Mouse (Mus musculus) midbrain, embryonic 14.5 days (tissue): ENCODE measurements at regions not wholly inside any gene's neighbourhood (a gene's known extent, or its start where the extent isn't known, plus 50 kb on each side); places are given as distances from the start of the nearest gene placed in this dataset.

Experiments used
- ATAC-seq: fragments of 200-750 bp; cut with Nextera tagmentation; 2 replicates; pipeline ENCODE4 v1.8.0; 2017; ENCODE audit warnings: moderate number of reproducible peaks, moderate library complexity; ENCODE audit not compliant: low FRiP score, low TSS enrichment
- DNase-seq: peaks from one replicate; pipeline ENCODE4 v3.0.0-alpha.2; 2015
- H3K27ac ChIP-seq: fragments of 300-500 bp; sonication (generic); replicated peaks from 2 replicates; pipeline ENCODE4 v1.5.1; 2014; ENCODE audit warnings: mild to moderate bottlenecking, low read depth, low read length, moderate library complexity
- H3K27me3 ChIP-seq: fragments of 300-500 bp; sonication (generic); 2 replicates; pipeline ENCODE4 v1.6.1; 2014; ENCODE audit warnings: low read length, control low read depth, mixed read lengths; ENCODE audit not compliant: control insufficient read depth, insufficient read depth
- H3K36me3 ChIP-seq: fragments of 300-500 bp; sonication (generic); 2 replicates; pipeline ENCODE4 v1.6.1; 2014; ENCODE audit warnings: low read length, control low read depth; ENCODE audit not compliant: control insufficient read depth, insufficient read depth
- H3K4me1 ChIP-seq: fragments of 300-500 bp; sonication (generic); 2 replicates; pipeline ENCODE4 v1.6.1; 2014; ENCODE audit warnings: mild to moderate bottlenecking, antibody characterized with exemption, low read length, control low read depth; ENCODE audit not compliant: control insufficient read depth, insufficient read depth
- H3K4me2 ChIP-seq: fragments of 300-500 bp; sonication (generic); 2 replicates; pipeline ENCODE4 v1.6.1; 2014; ENCODE audit warnings: mild to moderate bottlenecking, low read length, moderate library complexity
- H3K4me3 ChIP-seq: fragments of 300-500 bp; sonication (generic); replicated peaks from 2 replicates; pipeline ENCODE4 v1.5.1; 2014; ENCODE audit warnings: low read depth, low read length
- H3K9ac ChIP-seq: fragments of 300-500 bp; sonication (generic); replicated peaks from 2 replicates; pipeline ENCODE4 v1.6.1; 2014; ENCODE audit warnings: mild to moderate bottlenecking, low read length, moderate library complexity
- H3K9me3 ChIP-seq: fragments of 300-500 bp; sonication (generic); 2 replicates; pipeline ENCODE4 v1.6.1; 2016; ENCODE audit warnings: low read length, control low read depth, mixed read lengths; ENCODE audit not compliant: control insufficient read depth
- WGBS: fragments of 180-500 bp; shearing (Covaris S2); extraction: QIAGEN DNeasy Blood & Tissue Kit; methylation state at CpG from one replicate; pipeline ENCODE4 v1.1.7; 2014; 5-methylcytosine and 5-hydroxymethylcytosine counted together

GRCm38 (mm10) chr6:66101555-66102071, 149.2 kb downstream of the 4930544G11Rik start:
- H3K9ac ChIP-seq = no peak overlapping the region
- H3K27me3 ChIP-seq = no peaks in the 10 kb centered on the region
- no peaks in the 10 kb centered on the region for H3K4me1 ChIP-seq
- 40% methylated on average over 3 of the region's 3 CpGs for whole genome bisulfite sequencing
- H3K36me3 ChIP-seq = no peaks in the 10 kb centered on the region
- H3K9me3 ChIP-seq = no peaks in the 10 kb centered on the region
- peak; percentile 37 for DNase-seq
- no peak overlapping the region for H3K4me2 ChIP-seq
- 0 out of 2 replicates have a peak overlapping the region, but pooled peaks have one; percentile 13 for H3K27ac ChIP-seq
- no peak overlapping the region for H3K4me3 ChIP-seq
- no peak for ATAC-seq

- ATAC-seq = no peak
- no peak overlapping the region for H3K27ac ChIP-seq
Measured at GRCm38 (mm10) chr6:66114366-66114765, 162.0 kb downstream of the 4930544G11Rik start.

GRCm38 (mm10) chr6:66121479-66122183, 169.2 kb downstream of the 4930544G11Rik start:
- H3K9ac ChIP-seq = no peak overlapping the region
- 73% methylated on average over 5 of the region's 5 CpGs for WGBS
- H3K4me2 ChIP-seq = no peak overlapping the region
- ATAC-seq (no peak), DNase-seq (no peak)
- no peak overlapping the region for H3K27ac ChIP-seq
- no peaks in the 10 kb centered on the region for H3K9me3 ChIP-seq
- no peaks in the 10 kb centered on the region for H3K27me3 ChIP-seq
- no peak overlapping the region for H3K4me3 ChIP-seq
- H3K36me3 ChIP-seq = no peaks in the 10 kb centered on the region
- H3K4me1 ChIP-seq = no peaks in the 10 kb centered on the region

More at GRCm38 (mm10) chr6:66114366-66114765, 162.0 kb downstream of the 4930544G11Rik start:
- no peak overlapping the region for H3K4me3 ChIP-seq
- no peaks in the 10 kb centered on the region for H3K27me3 ChIP-seq
- H3K36me3 ChIP-seq = no peaks in the 10 kb centered on the region
- no peak for DNase-seq
- no peak overlapping the region for H3K9ac ChIP-seq
- no peaks in the 10 kb centered on the region for H3K9me3 ChIP-seq
- H3K4me2 ChIP-seq = no peak overlapping the region
- H3K4me1 ChIP-seq = no peaks in the 10 kb centered on the region
- 94% methylated on average over 6 of the region's 6 CpGs for WGBS

GRCm38 (mm10) chr6:66124292-66124691, 171.9 kb downstream of the 4930544G11Rik start:
- H3K4me2 ChIP-seq = no peak overlapping the region
- H3K4me1 ChIP-seq = no peaks in the 10 kb centered on the region
- H3K27ac ChIP-seq = no peak overlapping the region
- DNase-seq (no peak), ATAC-seq (no peak)
- no peaks in the 10 kb centered on the region for H3K36me3 ChIP-seq
- no peak overlapping the region for H3K9ac ChIP-seq
- H3K27me3 ChIP-seq = no peaks in the 10 kb centered on the region
- no peaks in the 10 kb centered on the region for H3K9me3 ChIP-seq
- no peak overlapping the region for H3K4me3 ChIP-seq
- WGBS = 92% methylated on average over 1 of the region's 1 CpGs

GRCm38 (mm10) chr6:66151786-66152185, 199.4 kb downstream of the 4930544G11Rik start:
- WGBS = 65% methylated on average over 3 of the region's 3 CpGs
- H3K9me3 ChIP-seq = no peaks in the 10 kb centered on the region
- H3K9ac ChIP-seq = no peak overlapping the region
- no peak overlapping the region for H3K27ac ChIP-seq
- H3K4me2 ChIP-seq = no peak overlapping the region
- no peaks in the 10 kb centered on the region for H3K36me3 ChIP-seq
- H3K27me3 ChIP-seq = no peaks in the 10 kb centered on the region
- H3K4me1 ChIP-seq = no peaks in the 10 kb centered on the region
- H3K4me3 ChIP-seq = no peak overlapping the region
- ATAC-seq (no peak), DNase-seq (no peak)

GRCm38 (mm10) chr6:66154831-66155230, 202.4 kb downstream of the 4930544G11Rik start:
- no peak for ATAC-seq

GRCm38 (mm10) chr6:66160805-66161204, 208.4 kb downstream of the 4930544G11Rik start:
- H3K4me2 ChIP-seq = no peak overlapping the region
- no peaks in the 10 kb centered on the region for H3K27me3 ChIP-seq
- H3K36me3 ChIP-seq = no peaks in the 10 kb centered on the region
- WGBS = 32% methylated on average over 2 of the region's 2 CpGs
- no peak overlapping the region for H3K9ac ChIP-seq
- no peaks in the 10 kb centered on the region for H3K4me1 ChIP-seq
- no peaks in the 10 kb centered on the region for H3K9me3 ChIP-seq
- H3K4me3 ChIP-seq = no peak overlapping the region
- no peak for ATAC-seq
- no peak overlapping the region for H3K27ac ChIP-seq
- DNase-seq = peak; percentile 1

More at GRCm38 (mm10) chr6:66154831-66155230, 202.4 kb downstream of the 4930544G11Rik start:
- no peak overlapping the region for H3K27ac ChIP-seq
- H3K4me1 ChIP-seq = no peaks in the 10 kb centered on the region
- H3K9me3 ChIP-seq = no peaks in the 10 kb centered on the region
- WGBS = 87% methylated on average over 2 of the region's 2 CpGs
- DNase-seq = no peak
- no peaks in the 10 kb centered on the region for H3K36me3 ChIP-seq
- no peak overlapping the region for H3K4me2 ChIP-seq
- no peaks in the 10 kb centered on the region for H3K27me3 ChIP-seq
- no peak overlapping the region for H3K9ac ChIP-seq
- H3K4me3 ChIP-seq = no peak overlapping the region

- no peak overlapping the region for H3K27ac ChIP-seq
- ATAC-seq (no peak), DNase-seq (no peak)
- no peaks in the 10 kb centered on the region for H3K4me1 ChIP-seq
- no peaks in the 10 kb centered on the region for H3K27me3 ChIP-seq
- no peaks in the 10 kb centered on the region for H3K36me3 ChIP-seq
- 76% methylated on average over 3 of the region's 3 CpGs for WGBS
- H3K4me3 ChIP-seq = no peak overlapping the region
- no peak overlapping the region for H3K9ac ChIP-seq
- H3K9me3 ChIP-seq = no peaks in the 10 kb centered on the region
- H3K4me2 ChIP-seq = no peak overlapping the region
Measured at GRCm38 (mm10) chr6:66168913-66169312, 216.5 kb downstream of the 4930544G11Rik start.

- 84% methylated on average over 1 of the region's 1 CpGs for WGBS
- Histone ChIP-seq H3K9ac (no peak overlapping the region), H3K4me3 (no peak overlapping the region), H3K27ac (no peak overlapping the region), H3K4me1 (no peaks in the 10 kb centered on the region), H3K36me3 (no peaks in the 10 kb centered on the region), H3K9me3 (no peaks in the 10 kb centered on the region), H3K4me2 (no peak overlapping the region), H3K27me3 (no peaks in the 10 kb centered on the region)
- DNase-seq (peak; percentile 23), ATAC-seq (peak; percentile 37; the same call in 1 of the 2 replicates)
Measured at GRCm38 (mm10) chr6:66197990-66198389, 245.6 kb downstream of the 4930544G11Rik start.
